Mouse (Mus musculus) gastrocnemius, postnatal 4 days (tissue): ENCODE results near the gene Mau2. TPM values are rescaled to one million over a fixed set of nuclear protein-coding genes. Genes with fewer than 3 reads are reported as not detected.

Source experiments
- DNase-seq, 2 experiments: peaks; one replicate each; pipeline ENCODE4 v3.0.0; 2021 to 2022; ENCODE audit warnings: low spot score in 2 of 2, mixed read lengths in 2 of 2
- total RNA-seq, 2 experiments: library from RNA; stranded (reverse); gene quantifications; 2 replicates each; pipeline ENCODE4 v1.2.3; 2021

The Mau2 gene
- total RNA-seq, 2 experiments from 2014 or later = 41.0 to 45.2 TPM

DNA sequence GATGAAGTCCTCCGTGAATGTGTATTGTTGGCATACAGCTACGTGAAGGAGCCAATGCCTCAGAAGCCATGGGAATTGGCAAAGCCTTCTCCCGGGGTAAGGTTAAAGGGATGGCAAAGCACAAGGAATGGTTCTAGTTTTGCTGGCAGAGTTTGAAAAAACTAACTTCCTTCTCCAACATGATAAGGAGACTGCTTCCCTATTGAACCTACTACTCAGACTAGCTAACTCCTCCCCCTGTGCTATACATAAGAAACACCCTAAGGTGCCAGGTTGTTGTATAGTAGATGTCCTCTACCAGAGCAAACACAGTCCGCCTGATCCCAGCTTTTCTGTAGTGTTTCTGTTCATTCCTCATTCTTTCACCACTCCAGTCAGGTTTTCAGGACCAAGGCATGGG is 64.1 kb downstream of the Mau2 start:
- DNase-seq = no peak

- no peak for DNase-seq
Observed at GRCm38 (mm10) chr8:69974806-69975205, 67.7 kb downstream of the Mau2 start.

- DNase-seq = peak; percentile 94 to 95
Observed at GRCm38 (mm10) chr8:69974194-69974614, 68.3 kb downstream of the Mau2 start.

DNA sequence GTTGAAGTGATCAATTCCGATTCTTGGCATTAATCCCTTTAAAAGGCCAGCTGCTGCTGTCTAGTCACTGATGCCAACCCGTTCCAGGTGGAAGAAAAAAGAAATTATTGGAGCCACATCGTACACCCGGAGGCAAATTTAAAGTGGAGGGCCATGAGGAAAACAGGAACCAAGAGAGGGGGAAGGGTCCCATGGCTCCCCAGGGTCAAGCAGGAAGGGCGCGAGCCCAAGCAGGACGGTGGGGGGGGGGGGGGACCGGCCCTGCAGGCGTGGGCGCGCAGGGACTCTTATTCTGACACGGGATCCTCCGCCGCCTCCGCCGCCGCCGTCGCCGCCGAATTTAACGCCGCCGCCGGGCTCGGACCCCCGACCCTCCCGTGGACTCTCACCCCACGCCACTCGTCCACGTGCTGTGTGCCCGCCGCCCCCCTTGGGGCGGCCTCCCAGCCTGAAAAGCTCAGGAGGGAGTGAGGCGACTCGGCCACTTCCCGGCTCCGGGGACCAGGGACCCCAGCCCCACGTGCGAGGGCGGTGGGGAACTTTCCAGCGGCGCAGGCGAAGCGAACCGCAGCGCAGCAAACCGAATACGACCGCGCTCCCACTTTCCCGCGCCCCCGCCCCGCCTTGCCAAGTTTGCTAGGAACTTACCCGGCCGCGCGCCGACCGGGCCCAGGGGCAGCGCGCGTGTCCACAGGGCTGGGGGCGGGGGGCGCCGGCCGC is 68.9 kb downstream of the Mau2 start:
- peak; percentile 30 to 58 for DNase-seq

- no peak for DNase-seq
Observed at GRCm38 (mm10) chr8:69973063-69973441, 69.5 kb downstream of the Mau2 start.

DNA sequence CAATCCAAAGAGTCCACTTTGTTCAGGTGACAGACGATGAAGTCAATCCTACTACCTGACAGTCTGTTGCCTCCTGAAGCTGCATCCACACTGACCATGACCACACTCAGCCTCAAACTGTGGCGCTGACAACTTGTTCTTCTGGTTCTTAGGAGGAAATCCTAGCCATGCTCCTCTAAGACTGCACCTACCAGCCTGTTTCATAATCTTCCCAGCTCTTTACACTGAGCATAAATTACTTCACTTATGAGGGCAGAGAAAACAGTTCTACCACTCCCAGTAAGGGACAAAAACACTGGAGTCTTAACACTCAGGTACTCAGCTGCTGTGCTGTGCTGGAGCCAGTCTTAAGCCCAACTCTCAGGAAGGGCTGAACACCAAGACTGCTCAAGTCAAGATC is 71.7 kb downstream of the Mau2 start:
- DNase-seq = no peak

- DNase-seq = no peak
Observed at GRCm38 (mm10) chr8:69967291-69967933, 75.1 kb downstream of the Mau2 start.

Other genes with a start within 250 kb of the Mau2 start
- 10 to 100 TPM; 10.3 to 11.6 TPM for gene Gmip, start 234.1 kb downstream of the Mau2 start, total RNA-seq
- under 1 TPM; 0.22 to 0.31 TPM for gene Lpar2, start 220.3 kb downstream of the Mau2 start, total RNA-seq
- 1 to 10 TPM; 1.4 to 1.9 TPM for gene Pbx4, start 210.2 kb downstream of the Mau2 start, total RNA-seq
- gene Cilp2, start 155.0 kb downstream of the Mau2 start, total RNA-seq = 10 to 100 TPM in 1 of 2 experiments, 1 to 10 TPM in 1; 6.3 to 12.8 TPM
- under 1 TPM in 1 of 2 experiments, not detected in 1; 0.60 TPM for gene Tssk6, start 140.6 kb downstream of the Mau2 start, total RNA-seq
- 100 to 1,000 TPM; 188 to 196 TPM for gene Ndufa13, start 140.2 kb downstream of the Mau2 start, total RNA-seq
- gene Yjefn3, start 140.0 kb downstream of the Mau2 start, total RNA-seq = 10 to 100 TPM; 10.8 to 11.7 TPM
- gene Gatad2a, start 46.4 kb downstream of the Mau2 start, total RNA-seq = 10 to 100 TPM; 60.9 to 74.5 TPM
- 10 to 100 TPM; 23.0 to 23.8 TPM for gene Sugp1, start 79 bp upstream of the Mau2 start, total RNA-seq
- gene Tm6sf2, start 30.2 kb upstream of the Mau2 start, total RNA-seq = under 1 TPM; 0.54 to 0.67 TPM
- gene Hapln4, start 40.7 kb upstream of the Mau2 start, total RNA-seq = not detected
- gene Ncan, start 78.1 kb upstream of the Mau2 start, total RNA-seq = under 1 TPM; 0.07 to 0.08 TPM
- gene Nr2c2ap, start 88.6 kb upstream of the Mau2 start, total RNA-seq = 10 to 100 TPM in 1 of 2 experiments, 1 to 10 TPM in 1; 8.6 to 10.3 TPM
- gene Rfxank, start 96.4 kb upstream of the Mau2 start, total RNA-seq = 10 to 100 TPM; 12.7 to 16.6 TPM
- 10 to 100 TPM; 25.6 to 27.7 TPM for gene Borcs8, start 96.8 kb upstream of the Mau2 start, total RNA-seq
- gene Mef2b, start 97.0 kb upstream of the Mau2 start, total RNA-seq = under 1 TPM; 0.26 to 0.56 TPM
- 10 to 100 TPM; 64.5 to 72.5 TPM for gene Tmem161a, start 129.6 kb upstream of the Mau2 start, total RNA-seq
- gene Slc25a42, start 169.6 kb upstream of the Mau2 start, total RNA-seq = 10 to 100 TPM; 26.2 to 27.9 TPM
- 10 to 100 TPM; 49.1 to 52.6 TPM for gene Sugp2, start 191.5 kb upstream of the Mau2 start, total RNA-seq
- 10 to 100 TPM; 16.1 to 16.4 TPM for gene Armc6, start 191.7 kb upstream of the Mau2 start, total RNA-seq
- 10 to 100 TPM; 23.2 to 24.3 TPM for gene Homer3, start 240.1 kb upstream of the Mau2 start, total RNA-seq